Mouse (Mus musculus) myocyte (in vitro differentiated cells): ENCODE data around the gene Pde3b.

Source experiments
- E2F4 ChIP-seq: IDR thresholded peaks from one replicate; pipeline ENCODE4 v1.6.1; 2011; ENCODE audit warnings: mild to moderate bottlenecking, control low read depth, moderate library complexity; ENCODE audit not compliant: insufficient read depth
- REST ChIP-seq: IDR thresholded peaks from one replicate; pipeline ENCODE4 v1.6.1; 2011; ENCODE audit warnings: mild to moderate bottlenecking, control low read depth, moderate library complexity; ENCODE audit not compliant: insufficient read depth, insufficient read length

DNA sequence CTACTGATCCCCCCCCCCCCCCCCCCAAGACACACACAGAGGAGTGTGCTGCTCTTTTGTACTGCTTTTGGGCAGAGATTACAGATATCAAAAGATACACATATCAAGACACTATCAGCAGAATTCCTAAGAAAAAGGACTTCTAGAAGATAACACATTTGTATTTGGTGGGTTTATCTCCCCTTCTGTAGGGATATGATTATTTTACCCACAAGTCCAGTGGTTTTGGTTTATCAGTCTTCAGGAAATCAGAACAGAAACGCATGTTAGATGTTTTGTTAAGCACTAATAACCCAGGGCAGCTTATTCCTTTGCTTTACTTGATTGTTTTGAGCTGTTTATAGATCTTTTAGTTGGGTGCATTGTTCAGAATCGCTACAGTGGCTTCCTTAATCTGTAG lies 62.8 kb downstream of the Pde3b start:
- TF ChIP-seq E2F4 = no peak
- TF ChIP-seq REST = no peak
